Mouse (Mus musculus): ENCODE data around the gene Nrf1.

DNA sequence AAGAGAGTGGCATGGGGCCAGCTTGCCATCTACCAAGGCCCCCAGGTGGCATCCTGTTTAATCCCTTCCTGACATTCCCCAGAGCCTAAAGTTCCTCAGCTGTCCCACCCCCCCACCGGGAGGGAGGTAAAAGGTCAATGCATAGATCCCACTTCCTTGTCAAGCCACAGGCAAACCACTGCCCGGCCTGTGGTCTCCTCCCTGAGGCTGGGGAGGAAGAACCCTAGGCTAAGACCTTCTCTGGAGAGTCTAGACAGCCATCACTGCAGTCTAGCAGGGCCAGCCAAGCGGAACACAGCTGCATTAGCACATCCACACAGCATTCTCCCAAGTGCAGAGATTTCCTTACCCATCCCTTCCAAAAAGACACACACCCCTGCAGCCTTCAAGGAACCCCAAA, 118.6 kb downstream of the Nrf1 start:
- TF ChIP-seq TAL1 (IDR thresholded peaks at IDR 0.05; ENCODE audit: low read length) (no peak), GATA1 (IDR thresholded peaks at IDR 0.05; ENCODE audit: low read length) (no peak)

Data from erythroblast, embryonic 14.5 days (primary cell).